Mouse (Mus musculus) forebrain, embryonic 16.5 days (tissue): ENCODE measurements at regions not wholly inside any gene's neighbourhood (a gene's known extent, or its start where the extent isn't known, plus 50 kb on each side); places are given as distances from the start of the nearest gene placed in this dataset.
A peak's percentile ranks its signal among the peaks of the same experiment; 100 is the strongest.

Source experiments
- ATAC-seq: fragments of 200-750 bp; cut with Nextera tagmentation; 2 replicates; pipeline ENCODE4 v1.8.0; 2017; ENCODE audit warnings: mild to moderate bottlenecking, moderate library complexity
- H3K27ac ChIP-seq: fragments of 300-500 bp; sonication (generic); 2 replicates; pipeline ENCODE4 v1.5.1; 2014; ENCODE audit warnings: low read length, control low read depth
- H3K27me3 ChIP-seq: fragments of 300-500 bp; sonication (generic); replicated peaks from 2 replicates; pipeline ENCODE4 v1.6.1; 2014; ENCODE audit warnings: low read length; ENCODE audit not compliant: control insufficient read depth, insufficient read depth
- H3K36me3 ChIP-seq: fragments of 300-500 bp; sonication (generic); 2 replicates; pipeline ENCODE4 v1.6.1; 2014; ENCODE audit not compliant: control insufficient read depth, insufficient read depth
- H3K4me1 ChIP-seq: fragments of 300-500 bp; sonication (generic); replicated peaks from 2 replicates; pipeline ENCODE4 v1.6.1; 2014; ENCODE audit warnings: low read length; ENCODE audit not compliant: control insufficient read depth, insufficient read depth
- H3K4me2 ChIP-seq: fragments of 300-500 bp; sonication (generic); 2 replicates; pipeline ENCODE4 v1.6.1; 2014; ENCODE audit warnings: mild to moderate bottlenecking, low read length, control low read depth
- H3K4me3 ChIP-seq: fragments of 300-500 bp; sonication (generic); replicated peaks from 2 replicates; pipeline ENCODE4 v1.5.1; 2014; ENCODE audit warnings: mild to moderate bottlenecking, low read length, control low read depth
- H3K9ac ChIP-seq: fragments of 300-500 bp; sonication (generic); replicated peaks from 2 replicates; pipeline ENCODE4 v1.6.1; 2014; ENCODE audit warnings: low read depth, low read length, control low read depth
- H3K9me3 ChIP-seq: fragments of 300-500 bp; sonication (generic); 2 replicates; pipeline ENCODE4 v1.6.1; 2016; ENCODE audit warnings: low read length; ENCODE audit not compliant: control insufficient read depth
- WGBS: fragments of 180-500 bp; shearing (Covaris S2); extraction: QIAGEN DNeasy Blood & Tissue Kit; methylation state at CpG from one replicate; pipeline ENCODE4 v1.1.7; 2014; 5-methylcytosine and 5-hydroxymethylcytosine counted together

- Histone ChIP-seq H3K9me3 (no peaks in the 10 kb centered on the region), H3K4me3 (no peak overlapping the region), H3K4me1 (no peaks in the 10 kb centered on the region; the same call in 1 of the 2 replicates), H3K27me3 (no peaks in the 10 kb centered on the region), H3K4me2 (no peak overlapping the region), H3K9ac (no peak overlapping the region), H3K36me3 (no peaks in the 10 kb centered on the region), H3K27ac (no peak overlapping the region)
- 50% methylated on average over 1 of the region's 1 CpGs for WGBS
- peak; percentile 91 for ATAC-seq
Observed at GRCm38 (mm10) chr13:85773848-85774247, 272.9 kb downstream of the Cox7c start.

- 45% methylated on average over 3 of the region's 3 CpGs for WGBS
- H3K27ac ChIP-seq = no peak overlapping the region
- H3K36me3 ChIP-seq = no peaks in the 10 kb centered on the region
- no peak overlapping the region for H3K4me2 ChIP-seq
- H3K4me1 ChIP-seq = peaks cover 4% of the 10 kb centered on the region
- H3K27me3 ChIP-seq = no peaks in the 10 kb centered on the region
- H3K9ac ChIP-seq = no peak overlapping the region
- H3K9me3 ChIP-seq = no peaks in the 10 kb centered on the region
- H3K4me3 ChIP-seq = no peak overlapping the region
- no peak; the same call in 1 of the 2 replicates for ATAC-seq
Observed at GRCm38 (mm10) chr13:85771027-85771681, 275.6 kb downstream of the Cox7c start.

GRCm38 (mm10) chr13:85770538-85770937 is 276.2 kb downstream of the Cox7c start:
- Histone ChIP-seq H3K9me3 (no peaks in the 10 kb centered on the region), H3K27me3 (no peaks in the 10 kb centered on the region), H3K9ac (no peak overlapping the region), H3K4me1 (peaks cover 4% of the 10 kb centered on the region), H3K36me3 (no peaks in the 10 kb centered on the region), H3K4me2 (no peak overlapping the region), H3K4me3 (no peak overlapping the region), H3K27ac (no peak overlapping the region)
- ATAC-seq = peak; percentile 52

GRCm38 (mm10) chr13:85768520-85768919 is 278.2 kb downstream of the Cox7c start:
- WGBS = 53% methylated on average over 1 of the region's 1 CpGs
- no peaks in the 10 kb centered on the region for H3K36me3 ChIP-seq
- no peak overlapping the region for H3K9ac ChIP-seq
- peaks cover 4% of the 10 kb centered on the region; the same call in 1 of the 2 replicates for H3K4me1 ChIP-seq
- no peak overlapping the region for H3K4me3 ChIP-seq
- ATAC-seq = peak; percentile 72
- H3K27ac ChIP-seq = no peak overlapping the region
- H3K4me2 ChIP-seq = no peak overlapping the region
- H3K27me3 ChIP-seq = no peaks in the 10 kb centered on the region
- no peaks in the 10 kb centered on the region for H3K9me3 ChIP-seq

GRCm38 (mm10) chr13:85724616-85725015 is 322.1 kb downstream of the Cox7c start:
- Histone ChIP-seq H3K4me1 (no peaks in the 10 kb centered on the region), H3K4me3 (no peak overlapping the region), H3K4me2 (no peak overlapping the region), H3K9ac (no peak overlapping the region), H3K27me3 (no peaks in the 10 kb centered on the region), H3K36me3 (no peaks in the 10 kb centered on the region), H3K9me3 (no peaks in the 10 kb centered on the region), H3K27ac (no peak overlapping the region)
- WGBS = 92% methylated on average over 3 of the region's 3 CpGs
- ATAC-seq = no peak

- no peak for ATAC-seq
- Histone ChIP-seq H3K9me3 (no peaks in the 10 kb centered on the region), H3K27me3 (no peaks in the 10 kb centered on the region), H3K4me1 (no peaks in the 10 kb centered on the region), H3K27ac (no peak overlapping the region), H3K4me3 (no peak overlapping the region), H3K4me2 (no peak overlapping the region), H3K9ac (no peak overlapping the region), H3K36me3 (no peaks in the 10 kb centered on the region)
- 90% methylated on average over 5 of the region's 5 CpGs for WGBS
Observed at GRCm38 (mm10) chr13:85724105-85724504, 322.6 kb downstream of the Cox7c start.

- Histone ChIP-seq H3K9ac (no peak overlapping the region), H3K4me1 (no peaks in the 10 kb centered on the region), H3K27ac (no peak overlapping the region), H3K4me3 (no peak overlapping the region), H3K4me2 (no peak overlapping the region), H3K36me3 (no peaks in the 10 kb centered on the region), H3K9me3 (no peaks in the 10 kb centered on the region), H3K27me3 (no peaks in the 10 kb centered on the region)
- 86% methylated on average over 3 of the region's 3 CpGs for WGBS
- ATAC-seq = no peak
Observed at GRCm38 (mm10) chr13:85720314-85720713, 326.4 kb downstream of the Cox7c start.

- H3K9me3 ChIP-seq = no peaks in the 10 kb centered on the region
- no peak overlapping the region for H3K4me3 ChIP-seq
- no peaks in the 10 kb centered on the region for H3K27me3 ChIP-seq
- ATAC-seq = peak; percentile 85
- H3K4me1 ChIP-seq = no peaks in the 10 kb centered on the region
- no peak overlapping the region for H3K4me2 ChIP-seq
- no peak overlapping the region for H3K27ac ChIP-seq
- no peak overlapping the region for H3K9ac ChIP-seq
- 57% methylated on average over 2 of the region's 2 CpGs for WGBS
- no peaks in the 10 kb centered on the region for H3K36me3 ChIP-seq
Observed at GRCm38 (mm10) chr13:85715883-85716498, 330.7 kb downstream of the Cox7c start.

- WGBS = 35% methylated on average over 1 of the region's 1 CpGs
Observed at GRCm38 (mm10) chr13:85692374-85692773, 354.3 kb downstream of the Cox7c start.

More at GRCm38 (mm10) chr13:85692374-85692773, 354.3 kb downstream of the Cox7c start:
- Histone ChIP-seq H3K36me3 (no peaks in the 10 kb centered on the region), H3K27ac (no peak overlapping the region), H3K4me1 (no peaks in the 10 kb centered on the region), H3K27me3 (no peaks in the 10 kb centered on the region), H3K4me3 (no peak overlapping the region), H3K9ac (no peak overlapping the region), H3K9me3 (no peaks in the 10 kb centered on the region), H3K4me2 (no peak overlapping the region)
- no peak for ATAC-seq
